Mouse (Mus musculus) cerebellum, postnatal 14 days (tissue): ENCODE results near the gene Apol9a.

Source experiments
- DNase-seq, 2 experiments: peaks; one replicate each; pipeline ENCODE4 v3.0.0; 2021; ENCODE audit warnings: mixed read lengths in 2 of 2

Gene Apol9a

DNA sequence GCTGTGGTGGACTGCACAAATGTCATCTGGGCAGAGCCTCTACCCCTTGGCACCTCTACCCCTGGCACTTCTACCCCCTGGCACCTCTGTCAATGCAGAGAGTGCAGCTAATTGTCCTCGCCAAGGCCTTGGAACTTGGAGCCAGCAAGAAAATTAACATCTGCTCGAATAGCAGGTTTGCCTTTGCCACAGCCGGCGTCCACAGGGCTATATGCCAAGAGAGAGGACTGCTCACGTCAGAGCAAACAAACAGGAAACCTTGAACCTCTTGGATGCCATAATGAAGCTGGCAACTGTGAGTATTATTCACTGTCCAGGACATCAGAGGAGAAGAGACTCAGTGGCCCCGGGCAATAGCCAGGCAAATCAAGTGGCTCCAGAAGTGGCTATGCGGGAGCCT is 34.0 kb downstream of the Apol9a start:
- DNase-seq: peak; percentile 60 to 66

DNA sequence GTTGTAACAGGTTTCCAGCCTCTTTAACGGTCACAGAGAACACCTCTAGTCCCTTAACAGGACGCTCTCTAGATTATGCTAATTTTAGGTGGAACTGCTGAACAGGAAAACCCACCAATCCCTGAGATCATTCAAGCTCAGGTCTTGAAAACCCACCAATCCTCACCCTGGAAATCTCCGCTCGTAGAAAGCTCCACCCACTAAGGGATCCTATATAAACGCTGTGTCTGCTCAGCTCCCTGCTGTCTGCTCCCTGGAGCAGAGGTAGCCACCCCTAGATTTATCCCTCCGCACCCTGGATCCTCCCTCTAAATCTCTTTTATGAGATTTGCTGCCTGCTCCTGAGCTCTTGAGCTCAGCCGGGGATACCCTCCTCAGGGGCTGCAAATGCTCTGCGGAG is 40.3 kb downstream of the Apol9a start:
- no peak for DNase-seq

DNA sequence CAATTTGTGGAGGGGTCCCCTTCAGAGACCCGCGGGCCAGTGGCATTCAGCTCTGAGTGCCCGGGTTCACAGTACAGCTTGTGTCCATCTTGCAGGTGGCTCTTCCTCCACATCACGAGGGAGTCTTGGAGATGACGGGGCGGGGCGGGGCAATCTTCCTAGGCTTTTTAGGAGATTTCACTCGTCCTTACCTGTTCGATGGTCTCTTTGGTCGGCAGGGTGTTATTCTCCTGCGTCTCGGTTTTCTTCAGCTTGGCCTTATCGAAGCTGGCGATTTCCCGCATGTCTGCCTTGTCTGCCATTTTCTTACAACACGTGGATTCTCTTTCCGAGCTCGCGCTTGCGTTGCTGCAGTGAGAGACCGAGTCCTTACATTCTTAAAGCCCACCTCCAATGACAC is 41.0 kb downstream of the Apol9a start:
- DNase-seq: no peak

DNA sequence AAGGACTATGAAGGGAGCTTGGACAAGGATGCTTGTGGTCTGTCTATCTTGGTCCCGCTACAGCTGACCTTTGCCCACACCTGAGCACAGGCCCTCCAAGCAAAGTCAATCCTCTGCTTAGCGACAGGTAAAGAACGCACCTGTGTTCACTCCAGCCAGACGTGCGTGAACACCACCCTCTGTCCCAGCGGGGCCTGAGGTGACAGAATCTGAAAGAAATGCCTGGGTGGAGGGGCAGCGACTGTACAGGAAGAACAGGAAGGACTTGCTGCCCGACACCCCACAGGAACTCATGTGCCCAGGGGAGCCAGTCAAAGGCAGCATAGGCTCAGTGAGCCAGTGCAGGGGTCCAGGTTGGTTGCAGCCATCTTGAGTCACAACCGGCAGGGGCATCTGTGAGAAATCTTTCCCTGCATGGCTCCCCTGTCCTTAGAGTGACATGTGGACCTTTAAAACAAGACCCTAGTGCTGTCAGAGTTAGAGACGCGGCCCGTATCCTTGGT is 42.1 kb downstream of the Apol9a start:
- DNase-seq: peak in 1 of 2 experiments; percentile 17

DNA sequence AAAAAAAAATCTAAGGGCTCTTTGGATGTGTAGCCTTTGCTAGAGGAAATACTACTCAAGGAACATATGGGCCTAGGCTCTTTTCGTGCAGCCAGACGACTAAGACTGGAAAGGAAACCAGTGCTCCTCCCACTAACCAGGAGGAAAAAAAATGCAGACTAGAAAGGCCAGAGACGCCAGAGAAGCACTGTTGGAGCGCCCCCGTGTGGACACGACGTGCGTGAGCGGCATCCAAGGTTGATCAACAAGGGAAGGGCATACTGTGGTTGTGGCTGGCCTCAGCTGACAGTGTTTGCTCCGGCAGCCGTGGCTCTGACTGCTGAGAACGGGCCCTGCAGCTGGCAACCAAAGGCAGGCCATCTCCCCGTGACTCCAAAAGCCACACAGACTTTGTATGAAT is 42.8 kb downstream of the Apol9a start:
- DNase-seq: peak; percentile 98 to 99

DNA sequence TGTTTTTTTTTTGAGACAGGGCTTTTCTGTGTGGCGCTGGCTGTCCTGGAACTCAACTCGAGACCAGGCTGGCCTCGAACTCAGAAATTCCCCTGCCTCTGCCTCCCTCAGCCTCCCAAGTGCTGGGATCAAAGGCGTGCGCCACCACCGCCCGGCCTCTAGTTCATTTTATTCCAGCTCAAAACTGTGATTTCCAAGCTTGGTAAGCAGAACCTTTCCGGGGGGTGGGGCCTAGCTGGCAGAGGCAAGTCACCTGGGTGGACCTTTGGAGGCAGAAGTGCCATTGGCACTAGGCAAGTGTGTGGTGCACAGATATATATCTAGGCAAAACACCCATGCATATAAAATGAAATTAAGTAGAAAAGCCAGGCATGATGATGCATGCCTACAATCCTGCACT is 43.4 kb downstream of the Apol9a start:
- DNase-seq: no peak

DNA sequence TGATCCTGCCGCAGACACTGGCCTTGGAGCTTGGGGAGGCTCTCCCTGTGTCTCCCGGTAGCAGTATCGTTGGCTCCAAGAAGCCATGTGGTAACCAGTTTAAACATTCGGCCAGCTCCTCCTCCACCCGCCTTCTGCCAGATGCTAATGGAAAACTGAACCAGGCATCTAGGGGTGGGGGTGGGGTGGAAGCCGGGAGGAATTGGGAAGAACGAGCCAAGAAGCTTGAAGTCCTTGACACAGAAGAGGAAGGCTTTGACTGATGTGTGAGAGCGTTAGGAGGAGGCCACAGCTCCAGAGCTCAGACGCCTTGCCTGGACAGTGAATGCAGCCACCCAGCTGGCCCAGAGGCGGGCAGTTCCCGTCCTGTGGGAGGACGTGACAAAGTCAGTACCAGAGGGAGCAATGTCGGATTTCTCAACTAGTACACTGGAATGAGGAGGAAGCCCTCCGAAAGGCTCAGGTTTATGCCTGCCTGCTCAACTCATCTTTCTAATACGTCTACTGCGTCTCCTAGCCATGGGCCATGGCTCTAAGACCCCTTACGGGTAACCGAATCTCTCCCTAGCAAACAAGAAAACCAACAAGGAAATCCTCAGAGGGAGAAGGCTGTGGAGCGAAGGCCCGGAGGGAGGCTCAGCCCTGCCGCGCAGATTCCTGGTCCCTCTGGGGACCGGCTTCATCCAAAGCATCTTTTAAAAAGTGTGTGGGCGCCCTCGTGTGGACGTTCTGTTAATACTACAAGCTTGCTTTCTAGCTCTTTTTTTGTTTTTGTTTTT is 44.0 kb downstream of the Apol9a start:
- DNase-seq: peak; percentile 90 to 96

DNA sequence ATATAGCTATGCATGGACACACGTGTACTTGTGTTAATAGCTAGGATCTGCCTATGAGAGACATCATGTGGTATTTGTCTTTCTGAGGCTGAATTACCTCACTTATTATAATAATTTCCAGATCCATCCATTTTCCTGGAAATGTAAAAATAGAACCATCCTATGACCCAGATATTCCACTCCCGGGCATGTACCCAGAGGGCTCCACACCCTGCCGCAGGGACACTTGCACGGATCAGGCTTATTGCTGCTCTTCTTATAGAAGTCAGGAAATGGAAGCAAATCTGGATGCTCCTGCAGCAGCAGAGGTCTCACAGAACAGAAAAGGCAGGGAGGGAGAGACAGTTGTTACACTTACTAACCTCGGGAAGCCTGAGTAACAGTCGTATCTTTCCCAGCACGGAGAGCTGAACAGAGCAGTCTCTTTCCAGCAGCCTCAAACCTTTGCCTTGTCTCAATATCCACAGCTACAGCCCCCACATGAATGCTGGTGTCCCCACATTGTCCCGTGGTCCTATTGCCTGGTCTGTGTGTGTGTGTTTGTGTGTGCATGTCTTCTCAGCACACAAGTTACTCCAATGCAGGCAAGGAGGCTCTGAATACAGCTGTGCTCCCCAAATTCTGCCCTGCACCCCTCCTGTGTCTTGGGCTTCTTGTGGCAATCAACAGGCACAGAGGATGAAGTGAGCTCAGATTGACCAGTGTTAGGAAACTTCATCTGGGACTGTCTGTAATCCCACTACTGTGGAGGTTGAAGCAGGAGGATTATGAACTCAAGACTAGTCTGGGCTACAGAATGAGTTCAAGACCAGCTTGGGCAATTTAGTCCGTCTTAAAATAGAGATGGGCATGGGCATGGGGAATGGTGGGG is 45.0 kb downstream of the Apol9a start:
- peak in 1 of 2 experiments; percentile 23 for DNase-seq

DNA sequence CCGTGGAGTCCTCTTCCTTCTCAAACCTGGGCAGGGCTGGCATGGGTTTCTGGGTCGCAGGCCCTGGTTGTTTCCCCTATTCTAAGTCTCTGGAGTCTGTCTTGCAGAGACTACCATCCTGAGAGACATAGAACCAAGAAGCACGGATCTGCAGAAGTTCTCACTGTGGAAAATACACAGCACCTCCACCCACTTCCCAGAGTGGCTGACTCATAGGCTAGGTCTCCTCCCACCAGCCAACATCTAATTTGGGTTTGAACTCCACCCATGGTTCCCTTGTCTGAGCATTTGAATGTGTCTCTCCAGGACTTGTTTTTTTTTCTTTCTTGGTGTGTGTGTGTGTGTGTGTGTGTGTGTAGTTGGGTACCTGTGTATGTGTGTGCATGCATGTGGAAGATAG is 46.9 kb downstream of the Apol9a start:
- DNase-seq: no peak

DNA sequence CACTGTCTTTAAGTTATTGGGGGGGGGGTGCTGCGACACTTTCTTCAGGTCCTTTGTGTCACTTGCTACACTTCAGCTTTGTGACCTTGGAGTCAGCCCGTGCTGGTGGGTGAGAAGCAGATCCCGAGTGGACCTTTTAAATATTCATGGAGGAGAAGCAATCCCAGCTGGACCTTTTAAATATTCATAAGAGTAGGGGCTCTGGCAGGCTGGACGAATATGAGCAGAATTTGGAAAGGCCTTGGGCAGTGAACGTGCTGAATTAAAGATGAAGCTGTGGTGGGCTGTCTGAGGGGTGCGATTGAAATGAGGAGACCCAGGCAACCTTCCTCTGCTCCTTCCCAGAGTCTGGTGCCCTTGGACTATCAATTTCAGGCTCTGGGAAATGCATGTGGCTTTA is 47.4 kb downstream of the Apol9a start:
- peak in 1 of 2 experiments; percentile 16 for DNase-seq

DNA sequence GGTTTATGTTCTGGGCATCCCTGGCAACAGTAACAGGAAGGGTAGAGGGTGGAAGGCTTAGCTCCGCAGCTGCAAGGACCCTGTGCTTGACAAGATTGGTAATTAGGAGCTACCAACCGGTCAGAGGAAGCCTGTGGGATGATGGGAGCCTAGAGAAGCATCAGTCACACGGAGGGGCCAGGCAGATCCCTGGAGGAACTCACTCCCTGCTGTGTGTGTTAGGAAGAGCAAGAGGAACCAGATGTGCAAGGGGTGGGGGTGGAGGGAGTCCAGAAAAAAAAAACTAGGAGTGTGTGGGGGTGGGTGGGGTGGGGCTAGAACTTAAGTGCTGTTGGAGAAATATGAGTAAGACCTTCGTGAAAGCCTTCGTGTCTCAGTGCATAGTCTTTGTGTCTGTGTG is 48.0 kb downstream of the Apol9a start:
- DNase-seq: no peak

DNA sequence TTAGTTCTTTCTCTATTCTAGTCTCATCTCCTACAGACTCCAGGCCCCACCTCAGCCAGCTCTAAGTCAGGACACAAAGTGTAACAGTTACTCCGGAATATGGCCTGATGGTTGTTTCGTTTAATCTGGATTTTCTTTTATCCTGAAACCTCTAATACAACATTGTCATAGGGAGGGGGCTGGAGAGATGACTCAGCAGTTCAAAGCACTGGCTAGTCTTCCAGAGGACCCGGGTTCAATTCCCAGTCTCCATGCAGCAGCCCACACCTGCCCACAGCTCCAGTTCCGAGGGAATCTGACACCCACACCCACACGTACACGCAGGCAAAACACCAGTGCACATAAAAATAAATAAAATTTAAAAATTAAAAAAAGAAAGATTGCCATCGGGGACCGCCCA is 51.0 kb downstream of the Apol9a start:
- no peak for DNase-seq

DNA sequence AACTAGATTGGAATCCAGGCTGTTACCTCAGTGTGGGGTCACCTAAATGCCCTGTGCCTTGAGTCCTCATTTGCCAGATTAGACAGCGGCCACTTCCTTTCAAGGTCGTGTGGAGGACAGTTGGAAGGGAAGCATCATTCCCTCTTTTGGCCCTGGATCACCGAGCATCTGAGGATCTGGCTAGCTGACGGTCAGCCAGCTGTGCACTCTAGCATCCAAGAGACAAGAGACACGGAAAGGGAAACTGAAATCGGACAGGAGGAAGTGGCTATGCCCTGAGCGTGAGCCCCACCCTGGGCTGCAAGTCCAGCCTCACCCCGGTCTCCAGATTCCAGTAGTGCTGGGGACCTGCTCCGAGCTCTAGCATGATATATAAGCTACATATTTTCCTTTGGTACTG is 51.4 kb downstream of the Apol9a start:
- DNase-seq: peak in 1 of 2 experiments; percentile 32

DNA sequence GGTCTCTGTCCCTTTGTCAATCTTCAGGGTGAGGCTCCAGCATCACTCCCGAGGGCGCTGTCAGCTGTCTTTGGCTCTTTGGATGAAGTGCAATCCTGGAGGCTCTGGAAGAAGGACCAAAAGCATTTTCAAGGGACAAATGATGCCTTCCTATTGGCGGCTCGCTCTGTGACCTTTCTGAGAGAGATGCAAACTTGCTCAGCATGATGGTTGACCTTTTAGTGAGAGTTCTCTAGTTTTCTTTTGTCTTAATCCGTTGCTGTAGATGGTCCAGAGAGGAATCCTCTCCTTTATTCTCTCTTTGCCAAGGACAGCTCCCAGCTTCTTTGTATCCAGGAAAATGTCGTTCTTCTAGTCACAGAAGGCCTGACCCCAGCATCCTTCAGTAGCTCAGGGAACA is 51.9 kb downstream of the Apol9a start:
- DNase-seq: no peak

DNA sequence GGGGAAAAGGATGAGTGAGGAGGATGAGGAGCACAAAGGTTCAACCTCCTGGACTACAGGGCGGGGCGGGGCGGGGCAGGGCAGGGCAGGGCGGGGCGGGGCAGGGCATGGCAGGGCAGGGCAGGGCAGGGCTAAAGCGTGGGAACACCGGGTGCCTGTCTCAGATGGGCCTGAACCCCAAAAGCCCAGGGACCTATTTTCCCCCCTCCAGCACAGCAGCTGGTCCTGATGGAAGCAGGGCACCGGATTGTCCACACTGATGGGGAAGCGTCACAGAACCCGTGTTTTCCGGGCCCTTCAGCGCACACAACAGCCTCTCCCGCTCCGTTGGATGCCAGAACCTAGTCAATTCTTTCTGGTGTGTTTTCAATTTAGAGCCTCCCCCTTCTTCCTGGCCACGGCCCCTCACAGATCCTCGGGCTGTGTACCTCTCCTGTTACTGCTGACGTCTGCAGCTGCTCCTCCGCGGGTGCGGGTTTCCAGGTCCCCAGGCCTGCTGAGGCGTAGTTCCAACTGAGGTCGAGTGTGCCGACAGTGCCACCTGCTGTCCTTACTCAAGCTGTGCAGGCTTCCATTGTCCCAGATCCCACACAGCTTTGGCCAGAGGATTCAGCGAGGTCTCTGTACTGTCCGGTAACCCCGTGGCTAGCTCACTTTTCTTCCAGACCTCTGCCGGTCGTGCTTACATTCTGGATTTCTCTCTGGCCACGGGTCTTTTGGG is 52.5 kb downstream of the Apol9a start:
- peak; percentile 93 to 95 for DNase-seq

DNA sequence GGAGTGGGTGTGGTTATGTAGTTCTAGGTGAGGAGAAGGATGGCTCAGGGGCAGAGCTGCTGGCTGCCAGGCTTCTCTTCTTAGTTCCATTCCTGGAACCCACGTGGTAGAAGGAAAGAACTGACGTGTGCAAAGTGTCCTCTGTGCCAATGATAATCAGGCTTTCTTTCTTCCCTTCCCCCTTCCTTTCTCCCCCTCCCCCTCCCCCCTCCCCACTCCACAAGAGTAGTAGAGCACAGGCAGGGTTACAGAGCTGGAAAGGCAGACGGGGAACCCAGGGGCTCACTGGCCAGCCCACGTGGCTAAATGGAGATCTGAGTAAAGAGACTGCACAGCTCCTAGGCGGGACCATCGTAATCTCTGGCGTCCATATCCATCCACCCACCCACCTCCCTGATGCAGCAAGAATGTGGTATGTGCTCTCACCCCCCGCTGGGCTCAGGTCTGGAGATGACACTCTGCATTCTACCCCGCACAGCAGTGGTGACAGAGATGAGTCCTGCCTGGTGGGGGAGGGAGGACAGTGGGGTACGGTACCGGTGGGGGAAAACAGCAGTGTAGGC is 54.6 kb downstream of the Apol9a start:
- DNase-seq: peak in 1 of 2 experiments; percentile 68

DNA sequence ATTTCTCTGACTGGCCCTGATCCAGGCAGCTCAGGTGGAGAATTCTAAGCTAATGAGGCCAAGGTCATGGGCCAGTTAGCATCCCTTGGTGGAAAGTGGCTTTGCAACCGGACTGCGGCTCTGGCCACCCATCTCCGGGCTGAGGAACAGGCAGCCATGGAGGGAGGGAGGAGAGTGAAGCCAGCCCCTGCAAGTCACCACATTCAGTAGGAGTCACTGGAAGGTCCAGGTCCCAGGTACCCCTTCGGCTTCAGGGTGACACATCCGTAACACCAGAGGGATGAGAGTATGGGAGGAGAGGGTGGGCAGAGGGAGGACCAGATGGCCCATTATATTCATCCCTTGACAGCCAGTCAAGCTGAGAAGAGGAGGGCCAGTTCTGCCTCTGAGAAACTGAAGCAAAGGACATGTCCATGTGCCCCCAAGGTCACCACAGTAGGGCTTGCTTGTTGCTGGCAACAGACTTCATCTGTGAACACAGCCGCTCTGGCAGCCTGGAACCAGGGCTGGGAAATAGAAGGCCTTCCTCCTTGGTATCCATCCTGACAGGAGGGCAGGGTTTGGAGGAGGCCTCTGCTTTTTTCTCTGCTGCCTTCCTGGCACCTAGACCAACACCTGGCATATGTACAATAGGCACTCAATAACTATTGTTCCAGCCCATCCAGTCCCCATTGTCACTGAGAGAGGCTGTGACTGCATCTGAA is 55.9 kb downstream of the Apol9a start:
- DNase-seq: peak; percentile 78 to 83

DNA sequence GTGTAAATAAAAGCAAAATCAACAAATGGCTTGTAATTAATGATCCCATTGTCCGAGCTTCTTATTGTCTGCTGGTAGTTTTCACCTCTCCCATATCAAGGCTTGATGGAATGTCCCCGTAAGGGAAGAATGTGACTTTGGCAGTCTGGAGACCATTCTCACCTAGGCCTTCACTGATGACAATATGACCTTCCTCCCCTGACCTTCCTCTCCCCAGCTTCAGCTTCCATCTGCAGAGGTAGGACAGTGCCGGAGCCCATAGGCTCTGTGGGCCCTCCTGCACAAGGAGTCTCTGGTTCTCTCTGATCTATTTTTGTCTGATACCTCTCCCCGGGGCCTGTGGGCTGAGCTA is 56.5 kb downstream of the Apol9a start:
- no peak for DNase-seq
